Mouse (Mus musculus): ENCODE measurements around the gene Mitf. TPM values are rescaled to one million over a fixed set of nuclear protein-coding genes. Genes with fewer than 3 reads are reported as not detected.
A peak's percentile ranks its signal among the peaks of the same experiment; 100 is the strongest.

The Mitf gene
- polyA plus RNA-seq, 1 experiment, result 1.6 TPM

DNA sequence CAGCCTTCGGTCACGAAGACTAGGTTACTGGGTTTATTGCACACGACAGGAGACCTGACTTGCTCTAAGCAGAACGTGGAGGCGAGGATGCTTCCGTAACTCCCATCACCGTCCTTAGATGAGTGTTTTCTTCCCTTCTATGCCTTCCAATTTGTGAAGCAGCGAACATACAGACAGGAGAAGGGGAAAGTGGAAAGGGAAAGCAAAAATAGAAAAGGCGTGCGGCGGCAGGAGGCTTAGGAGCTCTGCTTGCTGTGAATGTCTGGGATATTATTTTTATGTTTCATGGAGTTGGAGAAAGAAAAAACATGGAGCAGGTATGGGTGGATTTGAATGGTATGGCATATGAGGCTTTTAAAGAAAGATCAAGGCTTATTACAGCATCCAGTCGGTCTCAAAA lies 186.7 kb downstream of the Mitf start:
- Histone ChIP-seq H3K9me3 (no peaks in the 10 kb centered on the region), H3K36me3 (replicated peaks; ENCODE audit: low read length) (no peaks in the 10 kb centered on the region), H3K4me1 (peaks cover 8% of the 10 kb centered on the region), H3K27me3 (replicated peaks) (no peaks in the 10 kb centered on the region), H3K4me3 (replicated peaks) (no peak overlapping the region)
- TF ChIP-seq FLI1 (IDR thresholded peaks at IDR 0.05; ENCODE audit: low read length) (no peak), GATA1 (IDR thresholded peaks at IDR 0.05; ENCODE audit: borderline replicate concordance, low read length) (no peak)

- H3K4me1 ChIP-seq, result peaks cover 8% of the 10 kb centered on the region
- TF ChIP-seq GATA1 (IDR thresholded peaks at IDR 0.05; ENCODE audit: borderline replicate concordance, low read length) (no peak), FLI1 (IDR thresholded peaks at IDR 0.05; ENCODE audit: low read length) (no peak)
Measured at GRCm38 (mm10) chr6:97995606-97996307, 188.9 kb downstream of the Mitf start.

DNA sequence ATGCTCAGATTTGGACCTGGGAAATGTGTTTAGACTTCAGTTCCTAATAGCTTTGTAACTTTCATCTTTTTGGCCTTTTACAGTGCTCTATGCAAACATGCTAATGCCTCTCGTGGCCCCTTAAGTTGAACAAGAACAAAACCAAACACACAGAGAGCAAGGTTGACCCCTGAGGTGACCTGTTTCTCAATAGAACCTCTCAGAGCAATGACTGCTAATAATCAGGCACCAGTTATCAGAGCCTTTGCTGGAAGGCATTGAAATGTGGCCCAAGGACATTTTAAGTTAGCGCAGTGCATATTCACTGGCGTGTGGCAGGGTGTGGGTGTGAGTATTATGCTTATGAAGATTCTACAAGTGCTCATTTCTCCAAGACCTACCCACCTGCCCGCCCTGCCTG lies 194.7 kb downstream of the Mitf start:
- Histone ChIP-seq H3K4me3 (replicated peaks) (no peak overlapping the region), H3K36me3 (replicated peaks; ENCODE audit: low read length) (no peaks in the 10 kb centered on the region), H3K9me3 (no peaks in the 10 kb centered on the region), H3K27me3 (replicated peaks) (no peaks in the 10 kb centered on the region), H3K4me1 (no peaks in the 10 kb centered on the region)
- TF ChIP-seq FLI1 (IDR thresholded peaks at IDR 0.05; ENCODE audit: low read length), result no peak
- TF ChIP-seq GATA1 (IDR thresholded peaks at IDR 0.05; ENCODE audit: borderline replicate concordance, low read length), result no peak

More at GRCm38 (mm10) chr6:97995606-97996307, 188.9 kb downstream of the Mitf start:
- Histone ChIP-seq H3K9me3 (no peaks in the 10 kb centered on the region), H3K36me3 (replicated peaks; ENCODE audit: low read length) (no peaks in the 10 kb centered on the region), H3K4me3 (replicated peaks) (peak overlapping the region; percentile 10), H3K27me3 (replicated peaks) (no peaks in the 10 kb centered on the region)

DNA sequence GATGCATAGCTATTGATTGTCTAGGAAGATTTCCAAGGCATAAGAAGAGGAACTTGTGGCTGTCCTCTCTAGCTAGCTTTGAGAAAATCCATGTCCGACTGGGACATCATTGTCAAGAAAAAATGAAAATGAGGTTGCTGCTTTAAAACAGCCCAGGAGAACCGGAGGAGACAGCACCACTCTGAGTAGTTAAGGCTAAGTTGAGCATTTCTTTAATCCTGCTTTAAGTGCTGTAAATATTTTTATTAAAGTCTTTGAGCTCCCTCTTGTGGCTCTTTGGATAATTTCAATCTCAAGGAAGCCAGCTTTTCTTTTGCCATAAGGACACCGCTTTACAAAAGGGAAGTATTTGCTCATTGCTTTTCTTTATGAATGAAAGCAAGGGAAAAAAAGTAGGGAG lies 196.3 kb downstream of the Mitf start:
- Histone ChIP-seq H3K4me1 (no peaks in the 10 kb centered on the region), H3K4me3 (replicated peaks) (no peak overlapping the region), H3K27me3 (replicated peaks) (no peaks in the 10 kb centered on the region), H3K9me3 (no peaks in the 10 kb centered on the region), H3K36me3 (replicated peaks; ENCODE audit: low read length) (no peaks in the 10 kb centered on the region)
- TF ChIP-seq GATA1 (IDR thresholded peaks at IDR 0.05; ENCODE audit: borderline replicate concordance, low read length) (no peak), FLI1 (IDR thresholded peaks at IDR 0.05; ENCODE audit: low read length) (no peak)

- no peaks in the 10 kb centered on the region for H3K36me3 ChIP-seq (replicated peaks; ENCODE audit: low read length)
- H3K4me1 ChIP-seq, result no peaks in the 10 kb centered on the region
- H3K4me3 ChIP-seq (replicated peaks), result no peak overlapping the region
- TF ChIP-seq GATA1 (IDR thresholded peaks at IDR 0.05; ENCODE audit: borderline replicate concordance, low read length) (no peak), FLI1 (IDR thresholded peaks at IDR 0.05; ENCODE audit: low read length) (no peak)
- no peaks in the 10 kb centered on the region for H3K27me3 ChIP-seq (replicated peaks)
- no peaks in the 10 kb centered on the region for H3K9me3 ChIP-seq
Measured at GRCm38 (mm10) chr6:98005566-98005965, 198.7 kb downstream of the Mitf start.

DNA sequence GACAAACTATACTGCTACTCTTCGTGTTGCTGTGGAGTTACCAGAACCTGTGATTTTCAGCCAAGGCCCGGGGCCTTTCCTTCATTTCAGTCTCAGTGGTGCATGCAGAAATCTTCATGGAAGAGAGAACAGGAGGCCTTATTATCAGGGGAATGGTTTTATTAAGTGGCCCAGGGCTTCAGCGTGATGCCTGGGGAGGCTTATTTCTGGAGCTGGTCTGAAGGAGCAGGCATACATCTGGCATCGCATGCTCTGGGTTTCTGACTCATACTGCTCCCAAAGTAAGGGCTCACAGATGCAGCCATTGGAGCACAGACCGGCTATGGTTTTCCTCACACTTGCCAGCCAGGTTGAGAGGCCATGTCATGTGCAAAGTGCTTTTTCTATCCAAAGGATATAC lies 208.2 kb downstream of the Mitf start:
- TF ChIP-seq GATA1 (IDR thresholded peaks at IDR 0.05; ENCODE audit: borderline replicate concordance, low read length) (no peak), FLI1 (IDR thresholded peaks at IDR 0.05; ENCODE audit: low read length) (no peak)
- no peaks in the 10 kb centered on the region for H3K27me3 ChIP-seq (replicated peaks)
- no peaks in the 10 kb centered on the region for H3K36me3 ChIP-seq (replicated peaks; ENCODE audit: low read length)
- no peaks in the 10 kb centered on the region for H3K4me1 ChIP-seq
- no peaks in the 10 kb centered on the region for H3K9me3 ChIP-seq
- H3K4me3 ChIP-seq (replicated peaks), result no peak overlapping the region

GRCm38 (mm10) chr6:98015819-98016218 lies 209.0 kb downstream of the Mitf start:
- H3K4me1 ChIP-seq, result no peaks in the 10 kb centered on the region
- no peaks in the 10 kb centered on the region for H3K9me3 ChIP-seq
- H3K36me3 ChIP-seq (replicated peaks; ENCODE audit: low read length), result no peaks in the 10 kb centered on the region
- no peaks in the 10 kb centered on the region for H3K27me3 ChIP-seq (replicated peaks)
- TF ChIP-seq GATA1 (IDR thresholded peaks at IDR 0.05; ENCODE audit: borderline replicate concordance, low read length), result no peak
- no peak for TF ChIP-seq FLI1 (IDR thresholded peaks at IDR 0.05; ENCODE audit: low read length)
- no peak overlapping the region for H3K4me3 ChIP-seq (replicated peaks)

- H3K27me3 ChIP-seq (replicated peaks), result no peaks in the 10 kb centered on the region
- no peaks in the 10 kb centered on the region for H3K36me3 ChIP-seq (replicated peaks; ENCODE audit: low read length)
- peaks cover 4% of the 10 kb centered on the region; the same call in 1 of the 2 replicates for H3K9me3 ChIP-seq
- no peaks in the 10 kb centered on the region for H3K4me1 ChIP-seq
- TF ChIP-seq GATA1 (IDR thresholded peaks at IDR 0.05; ENCODE audit: borderline replicate concordance, low read length), result no peak
- no peak for TF ChIP-seq FLI1 (IDR thresholded peaks at IDR 0.05; ENCODE audit: low read length)
- no peak overlapping the region for H3K4me3 ChIP-seq (replicated peaks)
Measured at GRCm38 (mm10) chr6:98023876-98024275, 217.0 kb downstream of the Mitf start.

- H3K4me1 ChIP-seq, result no peaks in the 10 kb centered on the region
- no peaks in the 10 kb centered on the region for H3K36me3 ChIP-seq (replicated peaks; ENCODE audit: low read length)
- no peak overlapping the region for H3K4me3 ChIP-seq (replicated peaks)
- no peaks in the 10 kb centered on the region for H3K27me3 ChIP-seq (replicated peaks)
- TF ChIP-seq GATA1 (IDR thresholded peaks at IDR 0.05; ENCODE audit: borderline replicate concordance, low read length) (no peak), FLI1 (IDR thresholded peaks at IDR 0.05; ENCODE audit: low read length) (no peak)
- H3K9me3 ChIP-seq, result peaks cover 2% of the 10 kb centered on the region; the same call in 1 of the 2 replicates
Measured at GRCm38 (mm10) chr6:98038513-98038912, 231.7 kb downstream of the Mitf start.

DNA sequence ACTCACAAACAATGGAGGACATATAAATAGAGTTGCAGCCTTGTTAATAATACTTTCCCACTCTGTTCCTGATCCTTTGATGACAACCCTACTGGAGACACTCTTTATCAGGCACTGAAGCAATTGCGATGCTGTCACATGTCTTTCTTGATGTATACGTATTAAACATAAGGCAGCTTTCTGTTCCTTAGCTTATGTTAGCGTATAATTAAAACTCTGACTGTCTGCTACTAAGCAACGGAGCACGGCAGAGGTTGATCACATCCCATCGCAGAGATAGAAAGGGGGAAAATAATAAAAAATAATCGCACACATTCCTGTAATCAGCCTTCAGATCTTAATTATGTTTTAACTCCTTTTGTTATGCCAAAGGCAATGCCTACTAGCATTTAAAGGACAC lies 234.9 kb downstream of the Mitf start:
- H3K36me3 ChIP-seq (replicated peaks; ENCODE audit: low read length), result no peaks in the 10 kb centered on the region
- no peak overlapping the region for H3K4me3 ChIP-seq (replicated peaks)

More for the DNA sequence above, 234.9 kb downstream of the Mitf start:
- Histone ChIP-seq H3K4me1 (no peaks in the 10 kb centered on the region), H3K9me3 (peaks cover 2% of the 10 kb centered on the region; the same call in 1 of the 2 replicates), H3K27me3 (replicated peaks) (no peaks in the 10 kb centered on the region)
- no peak for TF ChIP-seq FLI1 (IDR thresholded peaks at IDR 0.05; ENCODE audit: low read length)
- no peak for TF ChIP-seq GATA1 (IDR thresholded peaks at IDR 0.05; ENCODE audit: borderline replicate concordance, low read length)

Measured in megakaryocyte, embryonic 14.5 days (primary cell).